Mouse (Mus musculus) limb, embryonic 13.5 days (tissue): ENCODE measurements at regions not wholly inside any gene's neighbourhood (a gene's known extent, or its start where the extent isn't known, plus 50 kb on each side); places are given as distances from the start of the nearest gene placed in this dataset.
A peak's percentile ranks its signal among the peaks of the same experiment; 100 is the strongest.

Experiments
- ATAC-seq: fragments of 200-750 bp; cut with Nextera tagmentation; 2 replicates; pipeline ENCODE4 v1.8.0; 2017; ENCODE audit warnings: low read depth, moderate number of reproducible peaks, moderate TSS enrichment; ENCODE audit not compliant: low FRiP score
- H3K27ac ChIP-seq: fragments of 300-500 bp; sonication (generic); 2 replicates; pipeline ENCODE4 v1.5.1; 2015; ENCODE audit warnings: inconsistent platforms, mild to moderate bottlenecking, moderate library complexity
- H3K27me3 ChIP-seq: fragments of 300-500 bp; sonication (generic); 2 replicates; pipeline ENCODE4 v1.6.1; 2015; ENCODE audit warnings: mild to moderate bottlenecking, inconsistent platforms
- H3K36me3 ChIP-seq: fragments of 300-500 bp; sonication (generic); 2 replicates; pipeline ENCODE4 v1.6.1; 2015; ENCODE audit warnings: inconsistent platforms, mild to moderate bottlenecking, moderate library complexity
- H3K4me1 ChIP-seq: fragments of 300-500 bp; sonication (generic); 2 replicates; pipeline ENCODE4 v1.6.1; 2015; ENCODE audit warnings: inconsistent platforms
- H3K4me2 ChIP-seq: fragments of 300-500 bp; sonication (generic); replicated peaks from 2 replicates; pipeline ENCODE4 v1.6.1; 2015; ENCODE audit warnings: inconsistent platforms, mild to moderate bottlenecking, moderate library complexity
- H3K4me3 ChIP-seq: fragments of 300-500 bp; sonication (generic); 2 replicates; pipeline ENCODE4 v1.5.1; 2015; ENCODE audit warnings: moderate library complexity, mild to moderate bottlenecking, inconsistent platforms
- H3K9ac ChIP-seq: fragments of 300-500 bp; sonication (generic); 2 replicates; pipeline ENCODE4 v1.6.1; 2015; ENCODE audit warnings: mild to moderate bottlenecking, inconsistent platforms
- H3K9me3 ChIP-seq: fragments of 300-500 bp; sonication (generic); 2 replicates; pipeline ENCODE4 v1.6.1; 2016; ENCODE audit warnings: inconsistent platforms
- WGBS: fragments of 180-500 bp; shearing (Covaris S2); methylation state at CpG from one replicate; pipeline ENCODE4 v1.1.7; 2015; 5-methylcytosine and 5-hydroxymethylcytosine counted together

DNA sequence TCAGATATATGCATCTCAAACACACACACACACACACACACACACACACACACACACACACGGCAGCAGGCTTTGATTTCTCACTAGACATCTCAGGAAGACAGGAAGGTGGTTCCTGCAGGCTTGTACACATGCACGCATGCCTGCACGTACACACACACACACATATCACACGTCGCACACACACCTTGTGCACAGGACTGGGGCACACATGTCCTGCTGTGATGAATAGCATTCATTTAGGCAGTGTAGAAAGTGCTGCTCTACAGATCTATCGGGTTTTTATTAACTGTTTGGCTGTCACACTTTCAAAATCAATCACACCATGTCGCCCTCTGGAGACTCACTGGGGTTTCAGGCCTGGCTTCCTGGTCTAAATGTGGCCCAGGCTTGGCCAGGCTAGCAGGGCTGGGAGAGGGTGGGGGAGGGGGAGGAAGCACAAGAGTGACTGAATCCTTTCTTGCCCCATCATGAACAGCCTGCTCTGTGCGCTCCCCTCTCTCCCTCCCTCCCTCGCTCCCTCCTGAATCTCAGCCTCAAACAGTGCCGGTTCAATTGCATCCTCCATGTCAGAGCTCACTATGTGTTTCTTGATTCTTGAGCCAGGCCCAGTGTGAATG is 236.8 kb upstream of the Tle3 start:
- H3K4me3 ChIP-seq, result no peak overlapping the region
- no peaks in the 10 kb centered on the region for H3K9me3 ChIP-seq
- no peaks in the 10 kb centered on the region for H3K36me3 ChIP-seq
- H3K9ac ChIP-seq, result no peak overlapping the region
- H3K4me2 ChIP-seq, result 0 out of 2 replicates have a peak overlapping the region, but pooled peaks have one; percentile 7
- H3K27me3 ChIP-seq, result peaks cover 11% of the 10 kb centered on the region; the same call in 1 of the 2 replicates
- ATAC-seq, result peak; percentile 89
- H3K4me1 ChIP-seq, result peaks cover 21% of the 10 kb centered on the region
- peak overlapping the region; percentile 81 for H3K27ac ChIP-seq
- WGBS, result 20% methylated on average over 10 of the region's 10 CpGs

DNA sequence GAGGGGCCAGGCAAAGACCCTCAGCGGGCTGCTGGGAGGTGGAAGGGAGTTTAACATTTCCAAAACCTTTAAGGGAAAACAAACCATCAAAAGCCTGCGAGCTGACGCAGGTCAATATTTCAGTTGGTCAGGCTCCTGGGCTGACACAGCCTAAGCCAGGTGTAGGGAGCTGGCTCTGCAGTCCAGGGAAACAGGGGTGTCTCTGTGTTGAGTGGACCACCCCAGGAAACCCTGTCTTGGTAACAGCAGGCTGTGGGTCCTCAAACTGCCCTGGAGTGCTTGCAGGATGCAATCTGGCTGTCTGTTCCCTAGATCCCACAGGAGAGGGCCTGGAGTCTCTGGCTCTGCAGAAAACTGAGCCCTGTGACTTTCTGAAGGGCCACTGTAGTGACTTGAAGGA is 236.2 kb upstream of the Tle3 start:
- H3K27ac ChIP-seq, result peak overlapping the region; percentile 81
- no peaks in the 10 kb centered on the region for H3K9me3 ChIP-seq
- peaks cover 21% of the 10 kb centered on the region for H3K4me1 ChIP-seq

DNA sequence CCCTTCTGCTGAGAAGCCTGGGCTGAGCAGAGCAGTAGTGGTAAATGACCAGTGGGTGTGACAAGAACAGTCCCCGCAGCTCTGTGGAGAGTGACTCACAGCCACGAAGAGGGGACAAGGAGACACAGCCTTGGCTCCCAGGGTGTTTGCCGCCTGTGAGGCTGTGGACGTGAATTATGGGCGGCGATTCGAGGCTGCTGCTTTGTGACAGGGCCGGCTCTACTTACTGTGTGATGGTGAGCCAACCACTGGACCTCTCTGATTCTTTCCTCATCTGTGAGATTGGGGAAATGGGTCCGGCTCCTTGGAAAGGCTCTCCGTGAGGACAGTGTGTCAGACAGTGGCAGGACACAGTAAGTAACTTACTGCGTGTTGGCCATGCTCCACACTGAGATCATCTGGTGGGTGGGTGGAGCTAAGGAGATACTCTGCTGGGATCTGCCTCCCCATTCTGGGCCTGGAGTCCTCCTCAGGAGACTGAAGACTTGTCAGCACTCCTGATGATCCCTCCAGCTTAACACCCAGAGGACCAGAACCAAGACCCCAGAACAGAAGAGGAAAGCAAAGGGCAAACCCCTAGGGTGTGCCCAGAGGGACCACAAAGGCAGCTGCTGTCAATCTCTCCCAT is 233.3 kb upstream of the Tle3 start:
- 67% methylated on average over 11 of the region's 11 CpGs for WGBS
- Histone ChIP-seq H3K9ac (no peak overlapping the region), H3K4me2 (no peak overlapping the region), H3K27me3 (no peaks in the 10 kb centered on the region), H3K9me3 (no peaks in the 10 kb centered on the region), H3K4me1 (peaks cover 25% of the 10 kb centered on the region), H3K4me3 (no peak overlapping the region), H3K27ac (no peak overlapping the region), H3K36me3 (no peaks in the 10 kb centered on the region)
- ATAC-seq, result no peak

More for the DNA sequence above, 236.2 kb upstream of the Tle3 start:
- ATAC-seq, result peak; percentile 75
- Histone ChIP-seq H3K4me2 (0 out of 2 replicates have a peak overlapping the region, but pooled peaks have one; percentile 7), H3K27me3 (peaks cover 11% of the 10 kb centered on the region; the same call in 1 of the 2 replicates), H3K36me3 (no peaks in the 10 kb centered on the region), H3K9ac (0 out of 2 replicates have a peak overlapping the region, but pooled peaks have one; percentile 8), H3K4me3 (no peak overlapping the region)
- 34% methylated on average over 3 of the region's 3 CpGs for WGBS

DNA sequence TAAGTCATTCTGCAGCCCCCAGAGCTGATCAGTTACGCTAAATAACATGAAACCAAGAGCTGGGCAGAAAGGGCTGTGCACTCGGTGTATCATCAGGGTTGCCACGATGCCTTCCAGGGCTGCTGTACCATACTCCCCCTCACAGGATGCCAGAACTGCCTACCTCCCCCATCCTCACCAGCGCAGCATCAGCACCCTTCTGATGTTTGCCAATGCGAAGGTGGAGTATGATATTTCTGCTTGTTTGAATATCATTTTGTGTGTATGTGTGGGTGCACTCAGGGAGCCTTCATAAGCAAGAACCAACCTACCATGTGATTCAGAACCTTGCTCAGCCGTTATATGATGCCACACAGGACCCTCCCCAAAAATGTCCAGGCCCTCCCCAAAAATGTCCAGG is 229.1 kb upstream of the Tle3 start:
- Histone ChIP-seq H3K9me3 (no peaks in the 10 kb centered on the region), H3K9ac (no peak overlapping the region), H3K4me3 (no peak overlapping the region), H3K27ac (no peak overlapping the region), H3K27me3 (no peaks in the 10 kb centered on the region), H3K4me2 (no peak overlapping the region), H3K36me3 (no peaks in the 10 kb centered on the region), H3K4me1 (0 out of 2 replicates have a peak, but pooled peaks cover 10% of the 10 kb centered on the region)
- ATAC-seq, result no peak
- 86% methylated on average over 6 of the region's 6 CpGs for WGBS

DNA sequence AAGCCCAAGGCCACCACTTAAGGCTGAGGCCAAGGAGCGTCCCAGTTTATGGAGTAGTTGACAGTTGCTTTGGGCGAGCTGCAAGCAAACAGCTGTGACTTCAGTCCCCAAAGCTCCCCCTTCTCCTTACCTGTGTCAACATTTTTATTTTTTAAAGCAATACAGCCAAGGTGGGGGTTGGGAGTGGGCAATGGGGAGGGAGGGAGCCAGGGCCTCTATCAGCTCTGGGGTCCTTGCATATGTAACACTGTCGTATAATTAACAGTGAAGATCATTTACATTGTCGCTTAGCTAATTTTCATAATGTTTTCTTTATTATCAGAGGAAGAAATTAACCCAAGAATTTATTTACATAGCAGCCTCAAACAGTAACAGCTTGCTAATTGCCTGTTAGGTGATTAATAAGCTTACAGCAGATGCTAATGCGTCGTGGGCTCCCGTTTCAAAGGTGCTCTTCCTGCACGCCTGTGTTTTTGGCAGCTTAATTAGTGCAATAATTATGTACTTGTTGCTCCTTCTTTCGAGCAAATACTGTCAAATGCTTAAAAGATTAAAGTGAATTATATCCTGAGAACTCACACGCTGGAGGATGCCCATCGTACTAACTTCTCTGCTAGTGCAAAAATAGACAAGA is 227.4 kb upstream of the Tle3 start:
- H3K4me3 ChIP-seq, result no peak overlapping the region
- no peak overlapping the region for H3K27ac ChIP-seq
- 0 out of 2 replicates have a peak, but pooled peaks cover 10% of the 10 kb centered on the region for H3K4me1 ChIP-seq
- 38% methylated on average over 11 of the region's 11 CpGs for WGBS
- no peaks in the 10 kb centered on the region for H3K9me3 ChIP-seq
- no peak overlapping the region for H3K4me2 ChIP-seq
- no peak for ATAC-seq
- H3K9ac ChIP-seq, result no peak overlapping the region
- H3K27me3 ChIP-seq, result no peaks in the 10 kb centered on the region
- H3K36me3 ChIP-seq, result no peaks in the 10 kb centered on the region

DNA sequence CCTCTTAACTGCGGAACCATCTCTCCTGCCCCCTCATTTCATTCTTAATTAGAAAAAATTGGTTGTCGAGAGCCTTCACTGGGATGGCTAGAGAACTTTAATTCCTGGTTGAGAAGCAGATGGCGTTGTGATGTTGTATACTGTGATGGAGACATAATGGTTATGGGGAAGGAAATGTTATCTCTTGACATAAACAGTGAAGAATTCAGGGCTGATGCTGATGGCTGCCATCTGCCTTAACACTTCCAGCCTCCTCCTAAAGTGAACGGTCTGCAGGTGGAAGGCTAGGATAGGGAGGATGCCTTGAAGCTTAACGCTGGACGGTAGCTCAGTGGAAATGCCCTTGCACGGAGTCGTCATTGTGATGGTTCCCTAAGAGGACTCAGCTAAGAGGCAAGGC is 226.4 kb upstream of the Tle3 start:
- no peak overlapping the region for H3K27ac ChIP-seq
- no peak overlapping the region for H3K9ac ChIP-seq
- no peak for ATAC-seq
- no peak overlapping the region for H3K4me3 ChIP-seq
- no peaks in the 10 kb centered on the region for H3K9me3 ChIP-seq
- H3K27me3 ChIP-seq, result no peaks in the 10 kb centered on the region; the same call in 1 of the 2 replicates
- WGBS, result 78% methylated on average over 8 of the region's 8 CpGs
- H3K36me3 ChIP-seq, result no peaks in the 10 kb centered on the region
- H3K4me1 ChIP-seq, result 0 out of 2 replicates have a peak, but pooled peaks cover 10% of the 10 kb centered on the region
- no peak overlapping the region for H3K4me2 ChIP-seq

DNA sequence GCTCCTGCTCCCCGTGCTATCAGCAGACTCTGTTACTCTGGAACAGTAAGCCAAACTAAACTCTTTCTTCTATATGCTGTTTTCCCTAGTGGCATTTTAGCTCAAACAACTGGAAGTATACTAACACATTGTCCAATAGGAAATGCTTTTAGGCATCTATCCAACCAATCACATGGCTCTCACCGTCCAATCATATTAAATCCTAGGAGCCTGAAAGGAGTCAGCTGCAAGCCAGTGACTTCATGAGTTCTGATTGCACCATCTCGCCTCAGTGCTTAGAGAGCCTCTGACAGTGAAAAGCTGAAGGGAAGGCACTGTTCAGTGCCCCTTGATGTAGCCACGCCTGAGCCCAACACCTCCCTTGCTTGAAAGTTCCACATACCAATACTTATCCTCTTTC is 221.0 kb upstream of the Tle3 start:
- Histone ChIP-seq H3K27ac (no peak overlapping the region), H3K4me2 (no peak overlapping the region), H3K36me3 (no peaks in the 10 kb centered on the region), H3K27me3 (peaks cover 7% of the 10 kb centered on the region; the same call in 1 of the 2 replicates), H3K4me1 (peaks cover 14% of the 10 kb centered on the region), H3K9ac (no peak overlapping the region), H3K9me3 (no peaks in the 10 kb centered on the region), H3K4me3 (no peak overlapping the region)
- no peak for ATAC-seq
- 85% methylated on average over 4 of the region's 4 CpGs for WGBS

DNA sequence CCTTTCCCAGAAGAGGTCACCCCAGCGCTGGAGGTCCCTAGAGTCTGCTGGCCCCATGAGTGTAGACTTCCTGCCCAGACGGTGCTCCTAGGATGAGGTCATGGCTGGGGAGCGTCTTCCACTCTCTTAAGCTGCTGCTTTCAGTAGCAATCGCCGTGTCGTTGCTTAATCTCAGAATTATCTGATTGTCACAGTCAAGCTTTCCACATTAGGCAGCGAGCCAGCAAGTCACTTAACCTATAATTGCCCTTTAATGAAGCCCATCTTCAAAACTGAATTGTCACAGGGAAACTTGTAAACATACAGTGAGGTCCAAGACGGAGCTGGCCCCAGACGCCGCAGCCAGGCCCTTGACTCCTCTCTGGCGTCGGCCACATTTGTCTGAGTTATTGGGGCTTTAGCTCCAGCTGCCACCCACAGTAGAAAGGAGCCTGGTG is 220.2 kb upstream of the Tle3 start:
- no peaks in the 10 kb centered on the region for H3K9me3 ChIP-seq
- H3K27me3 ChIP-seq, result peaks cover 7% of the 10 kb centered on the region; the same call in 1 of the 2 replicates
- no peak overlapping the region for H3K4me2 ChIP-seq
- no peaks in the 10 kb centered on the region for H3K36me3 ChIP-seq
- peaks cover 14% of the 10 kb centered on the region for H3K4me1 ChIP-seq
- H3K9ac ChIP-seq, result no peak overlapping the region
- no peak overlapping the region for H3K4me3 ChIP-seq
- 41% methylated on average over 12 of the region's 12 CpGs for WGBS
- no peak overlapping the region for H3K27ac ChIP-seq
- ATAC-seq, result no peak

DNA sequence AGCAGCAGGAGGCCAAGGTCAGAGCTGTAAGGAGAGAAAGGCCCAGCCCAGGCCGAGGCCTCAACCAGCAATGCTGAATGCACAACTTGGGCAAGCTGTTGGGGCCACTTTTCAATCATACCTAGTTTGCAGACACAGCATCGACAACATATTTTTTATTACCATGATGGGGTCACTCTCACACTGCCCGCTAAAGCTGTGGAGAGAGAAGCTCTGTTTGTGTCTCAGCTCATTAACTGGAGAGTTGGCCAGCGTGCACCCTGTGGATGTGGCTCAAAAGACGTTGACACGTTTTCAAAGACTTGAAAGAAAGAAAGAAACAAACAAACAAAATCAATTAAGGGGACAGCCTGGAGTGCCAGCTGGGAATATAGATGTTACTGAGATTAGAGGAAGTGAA is 217.4 kb upstream of the Tle3 start:
- Histone ChIP-seq H3K27me3 (peaks cover 18% of the 10 kb centered on the region), H3K9me3 (no peaks in the 10 kb centered on the region), H3K36me3 (no peaks in the 10 kb centered on the region), H3K9ac (no peak overlapping the region), H3K4me3 (no peak overlapping the region), H3K4me2 (no peak overlapping the region), H3K27ac (no peak overlapping the region), H3K4me1 (peaks cover 31% of the 10 kb centered on the region)
- WGBS, result 39% methylated on average over 6 of the region's 6 CpGs
- no peak for ATAC-seq

DNA sequence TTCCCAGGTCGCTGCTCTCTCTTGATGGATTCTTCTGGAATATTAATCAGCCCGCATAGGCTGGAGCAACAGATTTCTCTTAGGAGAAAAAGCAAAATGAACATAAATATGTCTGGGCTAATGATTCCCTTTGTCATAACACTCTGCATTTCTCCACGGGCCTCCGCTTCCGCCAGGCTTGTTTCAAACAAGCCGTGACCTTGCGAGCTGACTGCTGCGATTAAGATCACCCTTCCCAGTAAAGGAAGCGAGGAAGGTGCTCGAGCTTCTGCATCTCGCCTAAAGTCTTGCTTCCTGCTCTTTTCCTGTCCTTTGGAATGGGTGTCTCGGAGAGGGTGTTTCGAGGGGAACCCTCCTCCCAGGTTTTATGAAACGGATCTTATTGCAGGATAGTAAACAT is 216.3 kb upstream of the Tle3 start:
- Histone ChIP-seq H3K9ac (no peak overlapping the region), H3K4me3 (no peak overlapping the region), H3K36me3 (no peaks in the 10 kb centered on the region), H3K27me3 (peaks cover 30% of the 10 kb centered on the region), H3K9me3 (no peaks in the 10 kb centered on the region), H3K4me1 (peaks cover 32% of the 10 kb centered on the region), H3K4me2 (no peak overlapping the region), H3K27ac (no peak overlapping the region)
- WGBS, result 46% methylated on average over 14 of the region's 14 CpGs
- ATAC-seq, result no peak

DNA sequence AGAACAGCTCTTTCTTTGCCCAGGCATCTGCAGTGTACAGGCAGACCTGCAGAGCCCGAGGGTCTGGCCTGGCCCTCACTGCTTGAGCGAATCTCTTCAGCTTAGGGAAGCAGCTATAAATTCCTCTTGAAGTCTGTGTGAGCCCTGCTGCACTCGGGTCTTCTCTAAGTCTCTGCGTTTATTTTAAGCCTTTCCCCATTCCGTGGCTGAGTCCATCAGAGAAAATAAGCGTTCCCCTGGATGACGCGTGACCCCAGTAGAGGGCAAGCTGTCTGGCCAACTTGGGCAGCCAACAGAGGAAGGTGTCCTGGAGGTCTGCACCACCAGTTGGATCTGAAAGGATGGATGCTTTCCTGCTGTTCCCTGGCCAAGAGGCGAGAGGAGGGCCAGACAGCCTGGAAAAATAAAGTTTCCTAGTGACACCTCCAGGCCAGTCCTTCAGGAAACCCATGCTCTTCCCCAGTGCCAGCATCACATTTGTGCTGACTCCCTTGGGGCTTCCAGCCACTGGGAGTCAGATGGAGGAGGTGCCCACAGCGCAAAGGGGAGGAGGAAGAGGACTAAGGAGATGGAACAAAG is 213.9 kb upstream of the Tle3 start:
- Histone ChIP-seq H3K4me1 (peaks cover 39% of the 10 kb centered on the region), H3K36me3 (no peaks in the 10 kb centered on the region), H3K27me3 (peaks cover 53% of the 10 kb centered on the region), H3K9ac (no peak overlapping the region), H3K4me3 (no peak overlapping the region), H3K27ac (no peak overlapping the region), H3K9me3 (no peaks in the 10 kb centered on the region), H3K4me2 (no peak overlapping the region)
- ATAC-seq, result no peak
- WGBS, result 35% methylated on average over 10 of the region's 10 CpGs

DNA sequence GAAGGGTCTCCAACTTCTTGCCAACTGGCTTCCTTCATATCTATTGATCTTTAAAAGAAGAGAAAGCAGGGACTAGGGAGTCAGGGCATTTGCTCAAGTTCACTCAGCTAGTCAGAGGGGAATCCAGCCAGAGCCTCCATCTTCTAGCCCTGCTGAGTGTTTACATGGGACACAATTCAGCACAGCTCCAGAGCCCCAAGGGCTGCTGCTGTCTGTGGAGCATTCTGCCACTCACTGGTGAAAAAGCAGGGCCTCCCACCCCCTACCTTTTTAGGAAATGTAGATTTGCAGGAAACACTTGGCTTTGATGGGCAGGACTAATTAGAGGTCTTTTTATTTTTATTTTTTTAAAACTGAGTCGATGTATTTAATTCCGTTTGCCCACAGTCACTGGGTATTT is 213.0 kb upstream of the Tle3 start:
- Histone ChIP-seq H3K4me1 (peaks cover 48% of the 10 kb centered on the region), H3K27me3 (peaks cover 51% of the 10 kb centered on the region), H3K9me3 (no peaks in the 10 kb centered on the region), H3K27ac (no peak overlapping the region), H3K4me3 (no peak overlapping the region), H3K4me2 (no peak overlapping the region), H3K36me3 (no peaks in the 10 kb centered on the region), H3K9ac (no peak overlapping the region)
- WGBS, result 71% methylated on average over 2 of the region's 2 CpGs
- no peak for ATAC-seq
